Mouse (Mus musculus) spleen, adult 2 months (tissue): Measurements from ENCODE around the gene Appl1.
"Not testable (repeated sequence)": the region's sequence is repeated elsewhere in the genome, so short reads cannot be mapped to it uniquely, and the experiment has no call there.

Experiments
- CTCF ChIP-seq: fragments of 200-500 bp; IDR thresholded peaks from 2 replicates; pipeline ENCODE4 v1.5.1; 2011; ENCODE audit warnings: mild to moderate bottlenecking, inconsistent platforms; ENCODE audit not compliant: insufficient read depth, insufficient read length, insufficient replicate concordance; ENCODE audit errors: extremely low read depth
- POLR2A ChIP-seq: fragments of 200-500 bp; IDR thresholded peaks from 2 replicates; pipeline ENCODE4 v1.6.1; 2011; ENCODE audit warnings: low read depth, low read length, inconsistent platforms

DNA sequence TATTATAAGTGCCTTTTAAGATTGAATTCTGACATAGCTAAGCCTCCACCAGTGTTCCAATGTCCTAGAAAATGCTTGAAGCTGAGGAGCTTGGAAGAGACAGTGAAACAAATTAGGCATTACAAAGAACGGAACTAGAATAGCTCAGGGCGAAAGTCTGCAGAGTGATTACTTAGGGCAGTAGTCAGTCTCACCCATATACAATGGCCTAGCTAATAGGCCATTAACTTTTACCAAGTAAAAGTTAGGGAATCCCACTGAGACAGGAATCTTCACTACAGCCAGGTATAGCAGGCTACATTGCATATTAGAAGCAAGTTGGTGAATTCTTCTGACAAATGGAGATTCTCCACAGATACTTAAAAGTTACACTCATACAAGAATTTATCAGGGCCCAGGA lies 14.9 kb downstream of the Appl1 start:
- TF ChIP-seq CTCF, POLR2A: not testable (repeated sequence)
